Mouse (Mus musculus) testis, postnatal 14 days (tissue): Measurements from ENCODE around the gene Bicdl1.

Experiments
- DNase-seq: peaks from one replicate; pipeline ENCODE4 v3.0.0; 2021; ENCODE audit warnings: low spot score

Gene Bicdl1

DNA sequence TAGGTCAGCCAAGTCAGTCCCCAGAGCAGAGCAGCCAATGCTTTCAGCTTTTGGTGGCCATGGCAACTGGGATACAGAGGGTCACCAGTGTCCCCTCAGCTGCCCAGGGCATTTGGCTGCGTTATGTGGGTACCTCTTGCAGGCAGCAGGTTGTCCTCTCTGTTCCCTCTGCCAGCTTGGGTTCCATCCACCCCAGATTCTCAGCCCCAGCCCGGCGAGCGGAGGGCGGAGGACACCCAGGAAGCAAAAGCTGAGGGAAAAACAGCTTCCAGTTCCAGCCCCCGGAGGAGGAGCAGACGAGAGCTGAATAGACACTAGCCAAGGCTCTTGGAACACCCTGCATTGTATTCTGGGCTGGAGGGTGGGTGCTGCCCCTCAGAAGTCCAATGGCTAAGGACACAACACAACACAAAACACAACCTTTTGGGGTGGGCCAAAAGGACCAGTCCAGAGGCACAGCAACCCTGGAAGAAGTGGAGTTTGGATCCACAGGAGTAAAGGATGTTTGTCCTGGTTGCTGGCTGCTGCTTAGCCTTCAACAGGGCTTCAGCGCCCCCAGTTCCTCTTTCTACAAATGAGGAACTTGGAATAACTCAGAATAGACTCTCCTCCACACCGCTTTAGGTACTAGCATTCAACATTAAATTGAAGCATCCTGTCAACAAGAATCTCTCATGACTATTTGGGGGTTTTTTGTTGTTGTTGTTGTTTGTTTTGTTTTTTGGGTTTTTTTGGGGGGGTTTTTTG, 107.6 kb downstream of the Bicdl1 start:
- DNase-seq: no peak

DNA sequence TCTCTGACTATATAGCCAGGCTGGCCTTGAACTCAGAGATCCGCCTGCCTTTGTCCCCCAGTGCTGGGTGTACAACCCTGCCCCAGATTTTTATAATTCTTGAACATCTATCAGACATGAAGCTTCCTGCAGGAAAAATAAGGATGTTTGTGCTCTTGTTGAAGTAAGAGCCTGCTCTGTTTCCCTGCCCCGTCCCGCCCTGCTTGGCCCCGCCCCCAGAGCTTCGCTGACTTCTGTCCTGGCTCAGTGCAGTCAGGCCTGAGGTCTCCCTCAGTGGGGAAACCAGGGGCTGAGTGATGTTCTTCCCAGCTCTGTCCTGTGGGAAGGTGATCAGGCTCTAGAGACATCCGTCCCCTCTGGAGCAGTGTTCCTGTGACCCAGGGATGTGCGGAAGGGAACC, 108.7 kb downstream of the Bicdl1 start:
- no peak for DNase-seq

DNA sequence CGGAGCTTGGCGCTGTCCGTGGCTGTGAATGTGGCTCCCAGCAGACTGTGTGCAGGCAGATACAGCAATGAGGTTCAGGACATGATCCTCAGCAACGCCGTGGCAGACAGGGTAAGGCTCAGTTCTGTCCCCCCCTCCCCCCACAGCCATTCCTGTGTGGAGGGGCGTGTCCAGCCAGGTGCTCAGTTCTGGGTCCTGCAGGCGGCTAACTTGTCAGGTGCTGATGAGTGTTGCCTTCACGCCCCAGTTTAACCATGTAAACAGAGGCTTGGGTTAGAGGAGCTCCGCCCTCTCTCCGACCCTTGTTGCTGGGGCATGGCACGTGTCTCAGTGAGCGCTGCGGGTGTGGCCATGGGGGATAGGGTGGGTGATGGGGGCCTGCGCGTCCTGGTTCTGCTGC, 111.7 kb downstream of the Bicdl1 start:
- DNase-seq: no peak

DNA sequence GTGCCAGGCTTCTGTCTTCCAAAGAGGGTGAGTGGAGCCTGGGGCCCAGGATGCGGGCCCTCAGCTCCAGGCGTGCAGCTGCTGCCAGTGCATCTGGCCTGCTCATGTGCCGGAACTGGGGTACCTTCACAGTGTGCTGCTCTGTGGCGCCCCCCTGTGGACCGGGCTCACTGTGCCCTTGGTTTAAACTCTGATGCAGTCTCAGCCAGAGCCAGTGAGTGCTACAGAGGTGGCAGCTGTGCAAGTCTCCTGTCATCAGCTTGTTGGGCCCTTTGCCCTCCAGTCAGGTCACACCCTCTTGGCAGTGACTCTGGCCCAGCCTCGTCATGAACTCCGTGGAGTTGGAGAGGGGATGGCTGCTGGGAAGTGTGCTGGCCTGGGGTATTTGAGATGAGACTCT, 116.5 kb downstream of the Bicdl1 start:
- no peak for DNase-seq

DNA sequence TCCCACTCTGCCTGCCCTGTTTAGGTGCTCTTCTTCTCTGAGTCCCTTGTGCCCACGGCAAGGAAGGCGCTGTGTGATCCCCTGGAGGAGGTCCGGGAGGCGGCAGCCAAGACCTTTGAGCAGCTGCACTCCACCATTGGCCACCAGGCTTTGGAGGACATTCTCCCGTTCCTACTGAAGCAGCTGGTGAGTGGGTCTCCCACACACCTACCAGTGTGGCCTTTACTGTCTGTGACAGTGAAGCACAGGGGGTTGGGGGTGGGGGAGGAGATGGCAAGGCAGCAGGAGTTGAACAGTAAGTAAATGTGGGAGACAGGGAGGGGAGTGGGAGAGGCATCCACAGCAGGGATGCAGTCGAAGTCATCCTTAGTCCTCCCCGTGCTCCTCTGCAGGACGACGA, 118.1 kb downstream of the Bicdl1 start:
- no peak for DNase-seq

DNA sequence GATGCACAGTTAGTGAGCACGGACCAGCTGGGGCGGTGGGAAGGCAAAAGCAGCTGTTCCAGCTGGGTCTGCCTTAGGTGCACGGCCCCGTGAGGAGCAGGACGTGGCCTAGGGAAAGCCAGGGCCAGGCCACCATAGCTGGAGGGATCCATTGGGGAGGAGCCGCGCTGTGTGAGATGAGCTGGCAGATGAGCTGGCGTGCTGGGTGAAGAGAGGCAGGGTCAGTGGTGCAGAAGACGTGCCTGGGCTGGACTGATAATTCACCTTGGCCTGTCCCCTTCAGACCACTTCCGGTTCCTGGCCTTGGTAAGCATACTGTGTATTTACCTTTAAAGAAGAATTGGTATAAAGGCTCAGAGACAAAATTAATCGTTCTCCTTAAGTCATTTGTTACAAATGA, 119.9 kb downstream of the Bicdl1 start:
- DNase-seq: no peak

DNA sequence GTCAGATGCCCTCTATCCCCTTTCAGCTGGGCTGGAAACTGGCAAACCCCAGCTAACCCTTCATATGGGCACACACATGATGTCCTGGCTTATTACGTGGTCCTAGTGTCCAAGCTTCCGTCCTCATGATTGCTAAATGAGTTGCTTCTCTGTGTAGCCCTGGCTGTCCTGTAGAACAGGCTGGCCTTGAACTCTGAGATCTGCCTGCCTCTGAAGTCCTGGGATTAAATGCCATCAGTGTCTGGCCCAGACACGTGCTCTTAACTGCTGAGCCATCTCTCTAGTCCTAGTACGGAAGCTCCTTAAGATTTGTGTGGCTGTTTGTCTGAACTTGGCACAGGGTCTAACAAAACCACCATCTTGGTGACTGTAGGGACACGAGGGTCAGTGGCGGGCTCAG, 127.9 kb downstream of the Bicdl1 start:
- no peak for DNase-seq
